Mouse (Mus musculus): ENCODE results near the gene Foxd1. TPM values are rescaled to one million over a fixed set of nuclear protein-coding genes. Genes with fewer than 3 reads are reported as not detected.

Foxd1 gene
- total RNA-seq (2014; rRNA removed) (1.6 and 2.1 TPM in 2 replicates), polyA plus RNA-seq (2015; fragmentation: Nextera tagmentation; extraction: Ambion mirVana) (0.74 and 0.88 TPM in 2 replicates)

DNA sequence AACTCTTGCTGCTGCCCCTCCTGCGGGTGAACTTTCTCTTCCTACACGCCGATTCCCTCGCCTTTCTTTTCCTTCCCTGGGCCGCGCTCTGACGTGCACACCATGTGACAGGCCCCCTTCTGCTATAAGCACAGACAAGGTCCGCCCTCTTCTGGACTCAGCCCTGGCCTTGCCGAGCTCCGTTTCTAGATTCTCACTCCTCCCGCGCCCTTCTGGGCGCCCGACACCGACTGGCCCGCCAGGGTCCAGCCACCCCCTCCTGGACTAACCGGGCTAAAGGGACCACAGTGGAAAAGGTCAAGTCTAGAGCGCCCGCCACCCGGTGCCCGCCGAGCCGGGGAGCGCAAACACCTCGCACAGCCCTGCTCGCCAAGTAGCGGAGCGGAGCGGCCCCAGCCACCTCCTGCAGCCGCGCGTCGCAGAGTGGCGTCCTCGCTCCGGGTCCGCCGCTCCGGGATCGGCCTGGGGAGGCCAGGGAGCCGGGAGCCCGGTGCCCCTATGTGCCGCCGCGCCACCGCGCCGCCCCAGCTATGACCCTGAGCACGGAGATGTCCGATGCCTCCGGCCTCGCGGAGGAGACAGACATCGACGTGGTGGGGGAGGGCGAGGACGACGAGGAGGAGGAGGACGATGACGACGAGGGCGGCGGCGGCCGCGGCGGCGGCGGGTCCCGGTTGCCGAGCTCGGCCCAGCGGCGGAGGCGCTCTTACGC, at the start of gene Foxd1:
Gene Foxd1, plus strand, starts transcription at position 153 of the 712 bp plus-strand sequence.
- DNase-seq (ENCODE audit: low spot score) = peak; percentile 31
- TF ChIP-seq CTCF (IDR thresholded peaks at IDR 0.05; ENCODE audit: low read depth) = no peak
- Histone ChIP-seq H3K36me3 (ENCODE audit: insufficient read depth, low read length) (no peaks in the 10 kb centered on the region), H3K27ac (no peak within 1 kb of the TSS; the same call in 1 of the 2 replicates), H3K4me3 (ENCODE audit: low read length) (peak within 1 kb of the TSS; percentile 35), H3K9me3 (ENCODE audit: low read length) (no peaks in the 10 kb centered on the region), H3K4me1 (ENCODE audit: insufficient read depth, low read length) (0 out of 2 replicates have a peak, but pooled peaks cover 4% of the 10 kb centered on the region), H3K27me3 (ENCODE audit: insufficient read depth, low read length) (peaks cover 68% of the 10 kb centered on the region), H3K4me2 (ENCODE audit: low read depth, low read length) (peak within 1 kb of the TSS; percentile 48), H3K9ac (replicated peaks; ENCODE audit: low read length) (peak within 1 kb of the TSS; percentile 30; the same call in 1 of the 2 replicates)
- ATAC-seq = peak; percentile 81
- under 1% methylated on average over 62 of the region's 76 CpGs for WGBS

DNA sequence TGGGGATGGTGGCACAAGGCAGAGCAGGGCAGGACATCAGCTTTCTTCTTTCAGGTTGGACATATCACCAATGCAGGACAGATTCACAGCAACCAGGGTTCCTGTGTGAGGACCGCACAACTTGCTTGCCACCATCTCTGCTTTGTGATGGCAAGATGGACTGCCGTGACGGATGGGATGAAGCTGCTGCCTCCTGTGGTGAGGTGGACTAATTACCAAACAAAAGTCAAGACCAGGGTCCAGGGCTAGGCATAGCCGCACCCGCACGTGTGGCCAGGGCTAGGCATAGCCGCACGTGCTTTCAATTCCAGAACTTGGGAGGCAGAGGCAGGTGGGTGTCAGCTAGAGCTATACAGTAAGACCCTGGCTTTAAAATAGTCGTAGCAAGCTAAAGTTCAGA, 48.8 kb upstream of the Foxd1 start:
- Histone ChIP-seq H3K4me2 (ENCODE audit: low read depth, low read length) (no peak overlapping the region), H3K9ac (replicated peaks; ENCODE audit: low read length) (no peak overlapping the region), H3K4me3 (ENCODE audit: low read length) (no peak overlapping the region), H3K4me1 (ENCODE audit: insufficient read depth, low read length) (no peaks in the 10 kb centered on the region), H3K9me3 (ENCODE audit: low read length) (no peaks in the 10 kb centered on the region), H3K27ac (no peak overlapping the region), H3K36me3 (ENCODE audit: insufficient read depth, low read length) (peaks cover 16% of the 10 kb centered on the region), H3K27me3 (ENCODE audit: insufficient read depth, low read length) (no peaks in the 10 kb centered on the region)
- no peak for TF ChIP-seq CTCF (IDR thresholded peaks at IDR 0.05; ENCODE audit: low read depth)
- DNase-seq (ENCODE audit: low spot score) (no peak), ATAC-seq (no peak)
- WGBS = 88% methylated on average over 9 of the region's 9 CpGs

DNA sequence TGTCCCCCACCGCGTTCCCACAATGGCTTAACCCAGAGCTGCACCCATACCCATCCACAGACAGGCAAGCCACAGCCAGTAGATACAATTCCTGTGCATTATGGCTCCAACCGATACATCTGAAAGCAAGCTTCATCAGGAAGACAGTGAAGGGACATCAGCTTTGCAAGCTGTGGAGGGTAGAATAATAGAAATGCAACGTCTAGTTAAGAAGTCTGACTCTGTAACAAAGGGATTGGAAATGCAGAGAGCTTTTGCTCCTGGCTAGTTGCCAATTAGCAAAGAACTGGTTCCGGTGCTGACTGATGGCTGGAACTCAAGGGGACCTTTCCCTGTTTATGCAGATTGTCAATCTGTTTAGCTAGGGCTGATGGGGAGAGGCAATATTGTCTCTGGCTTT, 47.6 kb upstream of the Foxd1 start:
- no peak for ATAC-seq
- Histone ChIP-seq H3K4me3 (ENCODE audit: low read length) (no peak overlapping the region), H3K9me3 (ENCODE audit: low read length) (no peaks in the 10 kb centered on the region)

DNA sequence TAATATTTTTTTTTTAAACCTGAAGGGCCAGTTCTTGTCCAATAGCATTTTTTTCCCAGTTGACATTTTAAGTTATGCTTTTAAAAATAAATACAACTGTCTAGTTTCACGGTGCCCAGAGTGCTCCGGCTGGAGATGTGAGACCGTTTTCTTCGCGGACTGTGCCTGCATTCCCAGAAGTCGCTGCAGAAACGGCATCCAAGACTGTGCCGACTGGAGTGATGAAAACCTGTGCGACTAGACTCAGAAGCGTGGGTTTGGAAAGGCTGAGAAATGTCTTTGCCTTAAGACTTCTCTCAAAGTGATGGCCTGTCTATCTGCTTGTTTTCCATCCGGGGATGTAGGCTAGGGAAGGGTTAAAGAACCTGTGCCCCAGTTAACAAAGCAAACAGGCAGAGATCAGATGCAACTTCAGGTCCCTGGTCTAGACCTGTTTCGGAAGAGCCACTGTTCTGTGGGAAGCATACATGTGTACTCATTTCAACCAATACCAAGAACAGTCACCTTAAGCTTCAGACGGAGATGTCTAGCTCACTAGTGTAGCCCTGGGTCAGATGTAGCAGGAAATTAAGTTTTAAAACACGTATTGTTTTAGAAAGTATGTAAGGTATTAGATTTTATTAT, 47.1 kb upstream of the Foxd1 start:
- no peaks in the 10 kb centered on the region for H3K4me1 ChIP-seq (ENCODE audit: insufficient read depth, low read length)
- no peaks in the 10 kb centered on the region for H3K9me3 ChIP-seq (ENCODE audit: low read length)
- no peak for TF ChIP-seq CTCF (IDR thresholded peaks at IDR 0.05; ENCODE audit: low read depth)
- no peaks in the 10 kb centered on the region for H3K27me3 ChIP-seq (ENCODE audit: insufficient read depth, low read length)
- ATAC-seq (no peak), DNase-seq (ENCODE audit: low spot score) (no peak)
- H3K4me3 ChIP-seq (ENCODE audit: low read length) = no peak overlapping the region
- no peak overlapping the region for H3K9ac ChIP-seq (replicated peaks; ENCODE audit: low read length)
- no peak overlapping the region for H3K27ac ChIP-seq
- peaks cover 30% of the 10 kb centered on the region for H3K36me3 ChIP-seq (ENCODE audit: insufficient read depth, low read length)
- H3K4me2 ChIP-seq (ENCODE audit: low read depth, low read length) = no peak overlapping the region
- WGBS = 39% methylated on average over 14 of the region's 14 CpGs

More for the DNA sequence above, 47.6 kb upstream of the Foxd1 start:
- peaks cover 27% of the 10 kb centered on the region for H3K36me3 ChIP-seq (ENCODE audit: insufficient read depth, low read length)
- no peak for DNase-seq (ENCODE audit: low spot score)
- peak overlapping the region; percentile 28; the same call in 1 of the 2 replicates for H3K9ac ChIP-seq (replicated peaks; ENCODE audit: low read length)
- H3K4me1 ChIP-seq (ENCODE audit: insufficient read depth, low read length) = no peaks in the 10 kb centered on the region
- H3K27me3 ChIP-seq (ENCODE audit: insufficient read depth, low read length) = no peaks in the 10 kb centered on the region
- TF ChIP-seq CTCF (IDR thresholded peaks at IDR 0.05; ENCODE audit: low read depth) = no peak
- 21% methylated on average over 5 of the region's 5 CpGs for WGBS
- 0 out of 2 replicates have a peak overlapping the region, but pooled peaks have one; percentile 41 for H3K27ac ChIP-seq
- H3K4me2 ChIP-seq (ENCODE audit: low read depth, low read length) = no peak overlapping the region

DNA sequence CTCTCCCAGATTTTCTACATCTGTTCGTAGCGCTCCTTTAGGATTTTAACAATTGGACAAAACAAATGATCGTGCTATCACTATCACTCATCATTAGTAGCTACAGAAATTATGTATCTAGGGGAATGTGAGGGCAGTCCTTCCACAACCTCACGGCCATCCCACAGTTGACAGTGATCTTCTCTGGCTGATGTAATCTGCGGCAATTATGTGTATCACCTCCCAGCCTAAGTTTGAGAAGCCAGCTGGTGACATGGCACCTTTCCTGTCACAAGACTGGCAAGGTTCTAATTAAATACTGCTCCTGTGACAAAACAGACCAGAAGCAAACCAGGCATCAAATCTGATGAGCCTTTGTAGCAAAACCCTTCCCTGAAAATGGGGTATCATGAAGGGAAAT, 46.0 kb upstream of the Foxd1 start:
- no peaks in the 10 kb centered on the region for H3K4me1 ChIP-seq (ENCODE audit: insufficient read depth, low read length)
- H3K27ac ChIP-seq = no peak overlapping the region
- ATAC-seq = no peak
- 83% methylated on average over 5 of the region's 5 CpGs for WGBS
- H3K9me3 ChIP-seq (ENCODE audit: low read length) = no peaks in the 10 kb centered on the region
- DNase-seq (ENCODE audit: low spot score) = no peak
- H3K9ac ChIP-seq (replicated peaks; ENCODE audit: low read length) = no peak overlapping the region
- H3K27me3 ChIP-seq (ENCODE audit: insufficient read depth, low read length) = no peaks in the 10 kb centered on the region
- H3K4me2 ChIP-seq (ENCODE audit: low read depth, low read length) = no peak overlapping the region
- H3K36me3 ChIP-seq (ENCODE audit: insufficient read depth, low read length) = peaks cover 37% of the 10 kb centered on the region
- TF ChIP-seq CTCF (IDR thresholded peaks at IDR 0.05; ENCODE audit: low read depth) = no peak
- no peak overlapping the region for H3K4me3 ChIP-seq (ENCODE audit: low read length)

DNA sequence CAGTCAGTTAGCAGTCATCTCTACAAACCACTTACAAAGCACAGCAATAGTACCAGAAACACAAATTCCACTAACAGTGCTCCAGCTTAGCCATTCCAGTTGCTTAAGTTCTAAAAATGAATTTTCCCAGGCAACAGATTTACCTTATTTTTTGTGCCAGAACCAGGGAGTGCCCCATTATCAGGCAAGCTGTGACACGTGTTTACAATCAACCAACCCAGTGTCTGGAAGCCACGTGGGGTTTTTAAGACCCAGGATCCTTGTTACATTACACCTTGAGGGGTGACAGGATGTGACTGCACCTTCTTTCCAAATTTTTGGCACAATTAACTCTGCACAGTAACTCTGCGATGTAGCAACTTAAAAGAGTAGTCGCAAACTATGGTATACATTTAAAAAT, 45.3 kb upstream of the Foxd1 start:
- no peak overlapping the region for H3K27ac ChIP-seq
- ATAC-seq = no peak
- no peaks in the 10 kb centered on the region for H3K4me1 ChIP-seq (ENCODE audit: insufficient read depth, low read length)
- no peak overlapping the region for H3K4me3 ChIP-seq (ENCODE audit: low read length)
- WGBS = 82% methylated on average over 4 of the region's 4 CpGs
- H3K4me2 ChIP-seq (ENCODE audit: low read depth, low read length) = no peak overlapping the region
- no peak overlapping the region for H3K9ac ChIP-seq (replicated peaks; ENCODE audit: low read length)
- no peaks in the 10 kb centered on the region for H3K27me3 ChIP-seq (ENCODE audit: insufficient read depth, low read length)
- H3K36me3 ChIP-seq (ENCODE audit: insufficient read depth, low read length) = peaks cover 45% of the 10 kb centered on the region
- no peaks in the 10 kb centered on the region for H3K9me3 ChIP-seq (ENCODE audit: low read length)
- no peak for TF ChIP-seq CTCF (IDR thresholded peaks at IDR 0.05; ENCODE audit: low read depth)
- DNase-seq (ENCODE audit: low spot score) = no peak

Measured in hindbrain, postnatal 0 days (tissue).